Mouse (Mus musculus) embryonic facial prominence, embryonic 12.5 days (tissue): ENCODE measurements around the gene Exoc4. TPM values are rescaled to one million over a fixed set of nuclear protein-coding genes. Genes with fewer than 3 reads are reported as not detected.

Source experiments
- ATAC-seq: fragments of 200-750 bp; cut with Nextera tagmentation; 2 replicates; pipeline ENCODE4 v1.8.0; 2017; ENCODE audit not compliant: insufficient number of reproducible peaks, insufficient read depth, low FRiP score, low TSS enrichment
- H3K27ac ChIP-seq: fragments of 300-500 bp; sonication (generic); 2 replicates; pipeline ENCODE4 v1.5.1; 2016; ENCODE audit warnings: mild to moderate bottlenecking
- H3K27me3 ChIP-seq: fragments of 300-500 bp; sonication (generic); 2 replicates; pipeline ENCODE4 v1.6.1; 2016; ENCODE audit warnings: mild to moderate bottlenecking, moderate library complexity
- H3K36me3 ChIP-seq: fragments of 300-500 bp; sonication (generic); 2 replicates; pipeline ENCODE4 v1.6.1; 2016; ENCODE audit warnings: mild to moderate bottlenecking
- H3K4me1 ChIP-seq: fragments of 300-500 bp; sonication (generic); 2 replicates; pipeline ENCODE4 v1.6.1; 2016
- H3K4me2 ChIP-seq: fragments of 300-500 bp; sonication (generic); replicated peaks from 2 replicates; pipeline ENCODE4 v1.6.1; 2016; ENCODE audit warnings: mild to moderate bottlenecking, moderate library complexity
- H3K4me3 ChIP-seq: fragments of 300-500 bp; sonication (generic); 2 replicates; pipeline ENCODE4 v1.5.1; 2016; ENCODE audit warnings: mild to moderate bottlenecking
- H3K9ac ChIP-seq: fragments of 300-500 bp; sonication (generic); 2 replicates; pipeline ENCODE4 v1.6.1; 2016; ENCODE audit warnings: mild to moderate bottlenecking, moderate library complexity
- H3K9me3 ChIP-seq: fragments of 300-500 bp; sonication (generic); 2 replicates; pipeline ENCODE4 v1.6.1; 2016; ENCODE audit warnings: mild to moderate bottlenecking, moderate library complexity
- whole genome bisulfite sequencing: fragments of 180-500 bp; shearing (Covaris S2); methylation state at CpG from one replicate; pipeline ENCODE4 v1.1.7; 2016; 5-methylcytosine and 5-hydroxymethylcytosine counted together
- polyA plus RNA-seq: library from polyadenylated mRNA; unstranded; fragments of >200 nt; fragmentation: Nextera tagmentation; extraction: Ambion mirVana; gene quantifications from 2 replicates; pipeline ENCODE4 v1.2.1, GENCODE M21; 2016

Exoc4 gene
- 39.1 and 49.6 TPM in 2 replicates for polyA plus RNA-seq

DNA sequence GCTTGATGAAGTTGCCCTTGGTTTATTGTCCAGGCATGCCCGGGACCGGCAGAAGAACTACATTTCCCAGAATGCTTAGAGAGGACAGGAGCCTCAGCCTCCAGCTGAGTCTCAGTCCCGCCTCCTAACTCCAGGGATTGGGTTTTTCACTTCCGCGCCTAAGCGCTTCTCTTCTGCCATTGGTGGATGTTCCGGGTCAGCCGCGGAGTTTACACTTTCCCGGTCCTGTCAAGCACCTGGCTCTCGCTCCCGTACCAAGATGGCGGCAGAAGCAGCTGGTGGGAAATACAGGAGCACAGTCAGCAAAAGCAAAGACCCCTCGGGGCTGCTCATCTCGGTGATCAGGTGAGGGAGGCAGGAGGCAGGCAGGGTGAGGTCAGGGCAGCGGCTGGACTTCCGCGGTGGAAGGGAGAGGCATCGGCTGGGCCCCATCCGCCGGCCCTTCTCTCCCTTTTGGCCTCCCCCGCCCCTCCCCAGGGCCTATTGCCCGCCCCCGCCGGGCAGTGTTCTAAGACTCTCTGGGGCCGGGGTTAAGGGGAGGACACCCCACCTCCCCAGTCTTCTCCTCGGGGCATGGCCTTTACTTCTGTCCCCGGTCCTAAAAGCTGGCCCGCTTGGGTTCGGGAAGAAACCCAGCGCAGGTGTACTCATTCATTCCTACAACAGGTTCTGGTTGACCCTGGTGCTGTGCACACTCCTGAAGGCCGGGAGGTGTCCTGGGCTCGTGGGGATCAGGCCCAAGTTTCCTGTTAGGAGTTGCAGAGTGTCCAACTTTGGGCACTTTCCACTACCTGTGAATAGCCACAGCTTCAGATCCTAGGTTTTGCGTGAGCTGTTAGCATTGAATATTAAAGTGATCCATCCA, at the start of gene Exoc4:
Gene Exoc4, plus strand, starts transcription at position 192 of the 865 bp plus-strand sequence.
- 2% methylated on average over 34 of the region's 34 CpGs for WGBS
- peak within 1 kb of the TSS; percentile 79 for H3K9ac ChIP-seq
- peak within 1 kb of the TSS; percentile 90 for H3K4me3 ChIP-seq
- H3K27ac ChIP-seq: no peak within 1 kb of the TSS; the same call in 1 of the 2 replicates
- ATAC-seq: peak; percentile 99
- no peaks in the 10 kb centered on the region for H3K27me3 ChIP-seq
- H3K4me1 ChIP-seq: peaks cover 3% of the 10 kb centered on the region
- H3K36me3 ChIP-seq: no peaks in the 10 kb centered on the region
- no peaks in the 10 kb centered on the region for H3K9me3 ChIP-seq
- peak within 1 kb of the TSS; percentile 81 for H3K4me2 ChIP-seq

DNA sequence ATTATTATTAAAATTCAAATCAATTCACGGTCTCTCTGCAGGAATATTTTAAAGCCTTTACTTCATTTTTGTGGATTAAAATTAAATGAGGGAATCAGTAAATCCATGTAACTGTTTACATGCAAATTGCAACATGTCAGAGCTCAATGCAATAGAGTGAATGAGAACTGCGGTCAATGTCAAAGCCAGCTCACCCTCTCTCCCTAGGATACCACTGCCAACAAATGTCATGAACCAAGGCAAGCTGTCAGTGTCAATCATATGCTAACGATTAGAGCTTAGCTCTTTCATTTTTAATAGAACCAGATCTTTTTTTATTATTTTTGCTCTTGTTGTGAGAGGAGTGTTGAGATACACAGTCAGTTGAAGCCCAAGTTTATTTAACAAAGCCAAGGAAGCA, 30.1 kb upstream of the Exoc4 start:
- Histone ChIP-seq H3K27ac (no peak overlapping the region), H3K27me3 (no peaks in the 10 kb centered on the region), H3K36me3 (no peaks in the 10 kb centered on the region), H3K4me1 (no peaks in the 10 kb centered on the region), H3K4me2 (no peak overlapping the region), H3K9me3 (no peaks in the 10 kb centered on the region), H3K9ac (no peak overlapping the region), H3K4me3 (no peak overlapping the region)
- no peak for ATAC-seq
- WGBS: 82% methylated on average over 3 of the region's 3 CpGs

DNA sequence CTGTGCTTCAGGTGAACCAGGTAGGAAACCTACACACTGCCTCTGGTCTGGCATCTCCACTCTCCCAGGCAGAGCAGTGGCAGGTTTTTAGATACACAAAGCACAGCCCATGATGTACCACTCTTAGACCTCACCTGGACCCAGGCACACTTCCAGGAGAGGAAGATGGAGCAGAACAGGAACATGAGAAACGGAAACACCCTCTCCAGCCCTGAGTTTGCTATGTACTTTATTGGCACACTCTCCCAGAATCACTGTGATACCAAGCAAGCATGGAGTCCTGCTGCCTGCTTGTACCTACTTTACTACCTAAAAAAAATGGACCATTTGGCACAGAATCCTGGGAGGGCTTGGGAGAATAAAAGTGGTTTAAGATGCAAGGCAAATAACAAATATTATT, 22.2 kb upstream of the Exoc4 start:
- Histone ChIP-seq H3K36me3 (no peaks in the 10 kb centered on the region), H3K9me3 (no peaks in the 10 kb centered on the region), H3K27ac (no peak overlapping the region), H3K4me1 (no peaks in the 10 kb centered on the region), H3K27me3 (no peaks in the 10 kb centered on the region), H3K4me2 (no peak overlapping the region), H3K9ac (no peak overlapping the region), H3K4me3 (no peak overlapping the region)
- 59% methylated on average over 1 of the region's 1 CpGs for WGBS
- no peak for ATAC-seq

DNA sequence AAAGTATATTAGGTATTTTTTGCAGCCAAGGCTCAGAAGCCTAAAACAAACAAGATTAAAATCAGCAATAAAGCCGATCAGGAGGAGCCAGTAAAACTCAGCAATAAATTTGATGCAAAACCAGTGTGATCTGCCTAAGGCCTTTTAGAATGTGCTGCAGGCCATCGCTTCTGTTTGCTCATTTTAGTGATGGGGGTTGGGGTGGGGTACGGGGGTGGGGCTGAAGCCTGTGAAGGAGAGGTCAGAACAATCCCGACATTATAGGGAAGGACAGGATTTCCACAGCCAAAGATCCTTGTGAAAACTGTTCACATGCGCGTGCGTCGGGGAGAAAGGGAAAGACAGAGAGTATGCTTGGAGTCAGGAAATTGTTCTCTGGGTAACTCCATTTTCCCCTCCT, 21.5 kb upstream of the Exoc4 start:
- WGBS: 39% methylated on average over 8 of the region's 8 CpGs

DNA sequence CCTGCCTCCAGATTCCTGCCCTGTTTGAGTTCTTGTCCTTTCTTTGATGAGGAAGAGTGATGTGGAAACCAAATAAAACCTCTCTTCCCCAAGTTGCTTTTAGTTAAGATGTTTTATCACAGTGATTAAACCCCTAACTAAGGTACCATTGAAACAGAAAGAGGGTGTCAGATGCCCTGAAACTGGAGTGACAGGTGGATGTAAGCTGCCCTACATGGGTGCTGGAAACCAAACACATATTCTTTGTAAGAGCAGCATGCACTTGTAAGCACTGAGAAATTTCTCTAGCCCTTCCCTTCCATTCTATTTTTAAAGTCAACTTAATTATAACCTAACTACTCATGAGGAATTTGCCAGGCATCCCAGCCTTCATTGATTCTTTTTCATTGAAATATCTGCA, 7.6 kb upstream of the Exoc4 start:
- Histone ChIP-seq H3K27ac (no peak overlapping the region), H3K4me1 (no peaks in the 10 kb centered on the region), H3K36me3 (no peaks in the 10 kb centered on the region), H3K4me3 (no peak overlapping the region), H3K4me2 (no peak overlapping the region), H3K9ac (no peak overlapping the region), H3K27me3 (no peaks in the 10 kb centered on the region), H3K9me3 (no peaks in the 10 kb centered on the region)
- no peak for ATAC-seq

More for the DNA sequence above, 21.5 kb upstream of the Exoc4 start:
- Histone ChIP-seq H3K27me3 (no peaks in the 10 kb centered on the region), H3K9ac (no peak overlapping the region), H3K4me3 (no peak overlapping the region), H3K4me1 (no peaks in the 10 kb centered on the region), H3K27ac (no peak overlapping the region), H3K9me3 (no peaks in the 10 kb centered on the region), H3K36me3 (no peaks in the 10 kb centered on the region), H3K4me2 (no peak overlapping the region)
- no peak for ATAC-seq

DNA sequence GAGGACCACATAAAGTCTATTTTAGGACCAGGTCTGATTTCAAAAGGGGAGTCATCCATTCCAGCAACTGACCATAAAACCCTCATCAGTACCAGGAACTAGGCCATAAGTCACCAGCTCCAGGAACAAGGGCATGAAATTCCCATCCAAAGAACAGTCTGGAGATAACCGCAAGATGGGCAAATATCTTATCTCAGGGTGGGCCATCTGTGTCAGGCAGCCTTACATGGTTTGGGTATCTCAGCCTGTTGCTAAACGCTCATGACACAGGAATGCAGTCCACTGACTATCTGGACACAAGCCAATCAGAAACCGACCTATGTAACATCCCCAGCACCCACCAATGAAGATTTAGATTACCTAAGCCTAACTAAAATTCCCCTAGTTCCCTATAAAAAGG, 4.3 kb upstream of the Exoc4 start:
- H3K4me3 ChIP-seq: no peak overlapping the region
- no peaks in the 10 kb centered on the region for H3K9me3 ChIP-seq
- H3K27ac ChIP-seq: no peak overlapping the region
- WGBS: 92% methylated on average over 3 of the region's 3 CpGs
- H3K4me2 ChIP-seq: no peak overlapping the region
- no peak for ATAC-seq
- no peak overlapping the region for H3K9ac ChIP-seq
- H3K27me3 ChIP-seq: no peaks in the 10 kb centered on the region
- H3K4me1 ChIP-seq: no peaks in the 10 kb centered on the region
- no peaks in the 10 kb centered on the region for H3K36me3 ChIP-seq

DNA sequence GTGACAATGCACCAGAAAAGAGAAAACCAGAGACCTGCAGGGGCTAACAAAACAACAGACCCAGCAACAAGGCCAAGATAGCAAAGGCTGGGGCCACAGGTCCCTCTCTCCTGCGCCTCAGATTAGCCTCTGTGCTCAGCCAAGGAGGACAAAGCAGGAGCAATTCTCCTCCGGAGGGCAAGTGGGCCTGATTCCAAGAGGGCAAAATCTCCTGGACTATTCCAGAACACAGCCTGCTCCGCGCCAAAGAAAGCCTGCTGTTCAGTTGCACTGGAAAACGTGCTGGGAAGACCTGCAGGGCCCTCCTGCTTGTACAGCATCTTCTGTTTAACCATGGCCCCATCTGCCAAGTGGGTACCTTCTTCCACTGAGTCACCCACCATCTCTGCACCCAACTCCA, 1.7 kb upstream of the Exoc4 start:
- Histone ChIP-seq H3K36me3 (no peaks in the 10 kb centered on the region), H3K9ac (no peak overlapping the region), H3K27ac (no peak overlapping the region), H3K4me2 (no peak overlapping the region), H3K4me3 (no peak overlapping the region), H3K9me3 (no peaks in the 10 kb centered on the region), H3K27me3 (no peaks in the 10 kb centered on the region), H3K4me1 (peaks cover 3% of the 10 kb centered on the region)
- WGBS: 87% methylated on average over 5 of the region's 5 CpGs
- ATAC-seq: no peak

DNA sequence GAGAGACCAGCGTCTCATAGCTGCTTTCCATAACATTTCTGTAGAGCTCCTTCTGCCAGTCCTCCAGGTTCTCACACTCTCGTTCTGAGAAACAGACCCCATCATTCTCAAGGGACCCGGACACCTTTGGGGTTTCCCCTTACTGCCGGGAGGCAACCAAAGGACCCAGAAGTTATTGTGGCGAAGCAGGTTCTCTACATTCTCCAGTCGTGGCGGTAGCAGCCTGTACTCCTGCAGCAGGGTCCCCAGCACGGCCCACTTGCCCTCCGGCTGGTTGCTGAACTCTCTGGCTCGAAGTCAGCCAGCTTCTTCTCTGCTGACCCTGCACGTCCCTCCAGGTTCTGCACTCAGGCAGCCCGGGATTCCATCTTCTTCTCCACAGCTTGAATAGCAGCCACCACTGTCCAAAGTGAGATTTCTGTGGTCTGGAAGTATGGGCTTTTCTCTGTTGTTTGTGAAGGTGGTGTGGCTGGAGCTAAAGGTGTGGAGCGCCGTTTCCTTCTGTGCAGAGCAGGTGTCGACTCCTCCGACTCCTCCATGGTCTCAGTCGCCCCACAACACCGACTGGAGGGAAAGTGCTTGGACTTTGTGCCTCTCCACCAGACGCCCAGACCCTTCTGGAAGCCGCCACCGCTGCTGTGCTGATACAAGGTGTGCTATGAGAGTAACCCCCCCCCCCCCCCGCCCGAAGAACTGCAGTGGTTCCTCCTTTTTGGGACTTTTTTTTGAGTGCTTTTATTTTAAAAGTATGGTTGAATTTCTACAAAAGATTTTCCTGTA, 1.1 kb upstream of the Exoc4 start:
- Histone ChIP-seq H3K9ac (no peak overlapping the region), H3K36me3 (no peaks in the 10 kb centered on the region), H3K4me2 (no peak overlapping the region), H3K9me3 (no peaks in the 10 kb centered on the region), H3K27me3 (no peaks in the 10 kb centered on the region), H3K4me1 (peaks cover 3% of the 10 kb centered on the region), H3K4me3 (no peak overlapping the region), H3K27ac (no peak overlapping the region)
- ATAC-seq: no peak
- whole genome bisulfite sequencing: 81% methylated on average over 23 of the region's 23 CpGs

DNA sequence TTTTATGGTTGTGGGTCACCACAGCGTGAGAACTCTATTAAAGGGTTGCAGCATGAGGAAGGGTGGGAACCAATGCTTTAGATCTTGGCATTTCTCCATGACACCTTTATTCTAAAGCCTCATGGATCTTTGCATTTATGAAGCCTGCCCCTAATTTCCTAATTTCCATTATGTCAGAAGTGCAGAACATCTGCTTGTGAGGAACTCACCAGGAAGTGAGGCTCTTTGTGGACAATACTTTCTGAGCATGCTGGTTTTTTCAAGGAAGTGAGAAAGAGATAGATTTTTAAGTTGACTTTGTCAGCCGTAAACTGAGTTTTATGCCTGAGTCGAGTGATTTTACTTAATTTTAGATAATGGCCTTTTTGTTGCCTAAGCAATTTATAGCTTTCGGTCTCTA, 7.8 kb downstream of the Exoc4 start:
- ATAC-seq: no peak
- WGBS: 82% methylated on average over 4 of the region's 4 CpGs
- Histone ChIP-seq H3K9ac (no peak overlapping the region), H3K4me3 (no peak overlapping the region), H3K36me3 (no peaks in the 10 kb centered on the region), H3K4me1 (0 out of 2 replicates have a peak, but pooled peaks cover 2% of the 10 kb centered on the region), H3K27me3 (no peaks in the 10 kb centered on the region), H3K4me2 (no peak overlapping the region), H3K9me3 (no peaks in the 10 kb centered on the region), H3K27ac (no peak overlapping the region)

DNA sequence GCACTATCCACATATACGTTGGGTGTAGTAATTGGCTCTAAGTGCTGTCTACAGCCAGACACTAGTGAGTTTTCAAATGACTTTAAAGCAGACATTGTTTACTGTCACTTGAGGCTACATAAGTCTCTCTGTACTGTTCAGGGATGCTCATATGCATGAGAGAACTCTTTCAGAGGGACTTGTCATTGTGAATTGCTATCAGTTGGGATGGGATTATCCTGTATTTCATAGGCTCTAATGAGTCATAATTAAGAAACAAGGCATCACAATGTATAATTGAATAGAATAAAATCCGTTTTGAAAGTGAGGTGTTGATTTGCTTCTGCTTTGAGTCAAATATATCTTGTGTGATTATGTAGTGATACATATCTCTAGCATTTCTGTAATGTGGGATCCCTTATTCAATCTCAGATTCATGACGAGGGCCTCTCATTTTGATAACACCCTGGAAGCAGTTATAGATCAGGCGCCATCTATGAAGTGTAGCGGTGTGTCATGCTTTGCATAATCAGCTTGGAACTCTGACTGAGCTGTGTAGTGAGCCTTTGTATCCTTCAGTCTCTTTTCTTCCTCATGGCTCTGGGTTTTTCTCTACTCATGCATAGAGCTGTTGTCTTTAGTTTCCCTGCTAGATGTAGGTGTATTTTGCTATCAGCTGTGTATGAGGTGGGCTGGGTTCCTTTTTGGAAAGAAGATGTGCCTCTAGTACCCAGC, 8.3 kb downstream of the Exoc4 start:
- ATAC-seq: no peak
- Histone ChIP-seq H3K27me3 (no peaks in the 10 kb centered on the region), H3K27ac (no peak overlapping the region), H3K4me1 (0 out of 2 replicates have a peak, but pooled peaks cover 8% of the 10 kb centered on the region), H3K36me3 (no peaks in the 10 kb centered on the region), H3K9ac (no peak overlapping the region), H3K4me2 (no peak overlapping the region), H3K9me3 (no peaks in the 10 kb centered on the region), H3K4me3 (no peak overlapping the region)
- 75% methylated on average over 5 of the region's 5 CpGs for WGBS

DNA sequence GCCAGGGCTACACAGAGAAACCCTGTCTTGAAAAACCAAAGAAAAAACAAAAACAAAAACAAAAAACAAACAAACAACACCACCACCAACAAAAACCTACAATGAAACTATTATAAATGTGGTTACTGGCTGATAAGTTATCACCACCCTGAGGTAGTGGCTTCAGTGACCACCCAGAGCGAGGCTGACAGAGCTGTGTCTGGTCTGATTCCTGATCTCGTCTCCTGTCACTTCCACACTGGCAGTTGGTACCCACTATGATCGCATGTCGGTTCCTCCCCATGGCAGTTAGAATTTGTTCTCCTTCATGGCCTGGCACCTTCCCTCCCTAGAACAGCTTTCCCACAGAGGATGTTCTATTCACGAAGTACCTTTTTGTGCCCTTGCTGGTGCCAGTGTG, 11.0 kb downstream of the Exoc4 start:
- Histone ChIP-seq H3K36me3 (no peaks in the 10 kb centered on the region), H3K4me1 (0 out of 2 replicates have a peak, but pooled peaks cover 8% of the 10 kb centered on the region), H3K9ac (no peak overlapping the region), H3K4me2 (no peak overlapping the region), H3K9me3 (no peaks in the 10 kb centered on the region), H3K27me3 (no peaks in the 10 kb centered on the region), H3K27ac (no peak overlapping the region), H3K4me3 (no peak overlapping the region)
- WGBS: 88% methylated on average over 5 of the region's 5 CpGs
- no peak for ATAC-seq
